Mouse (Mus musculus) CH12.LX (cell line): ENCODE measurements around the gene Sfxn2.

Experiments
- CTCF ChIP-seq, 2 experiments: IDR thresholded peaks in 1 of 2; conservative IDR thresholded peaks in 1 of 2; 2 replicates each; pipeline ENCODE4 v1.5.1; 2011 to 2012; ENCODE audit warnings: low read depth in 2 of 2, low read length in 2 of 2, improper control_type of control experiment in 1 of 2, inconsistent platforms in 1 of 2, mild to moderate bottlenecking in 1 of 2, moderate library complexity in 1 of 2
- EP300 ChIP-seq: IDR thresholded peaks from 2 replicates; pipeline ENCODE4 v1.6.1; 2011; ENCODE audit warnings: low read length, improper control_type of control experiment
- MAX ChIP-seq: IDR thresholded peaks from 2 replicates; pipeline ENCODE4 v1.6.1; 2011; ENCODE audit warnings: low read length, improper control_type of control experiment
- MEF2A ChIP-seq: IDR thresholded peaks from 2 replicates; pipeline ENCODE4 v1.6.1; 2014; ENCODE audit warnings: low read depth, mild to moderate bottlenecking, inconsistent platforms, low read length, improper control_type of control experiment, borderline replicate concordance
- MXI1 ChIP-seq: IDR thresholded peaks from 2 replicates; pipeline ENCODE4 v1.6.1; 2011; ENCODE audit warnings: mild to moderate bottlenecking, low read depth, low read length, improper control_type of control experiment
- NRF1 ChIP-seq: IDR thresholded peaks from 2 replicates; pipeline ENCODE4 v1.6.1; 2014; ENCODE audit warnings: low read depth, mild to moderate bottlenecking, inconsistent platforms, low read length, improper control_type of control experiment, moderate library complexity
- POLR2A ChIP-seq: IDR thresholded peaks from 2 replicates; pipeline ENCODE4 v1.6.1; 2011; ENCODE audit warnings: low read depth, mild to moderate bottlenecking, improper control_type of control experiment, low read length
- SMC3 ChIP-seq: IDR thresholded peaks from 2 replicates; pipeline ENCODE4 v1.6.1; 2011; ENCODE audit warnings: low read depth, low read length, improper control_type of control experiment

GRCm38 (mm10) chr19:46643236-46643635, 70.1 kb downstream of the Sfxn2 start:
- TF ChIP-seq CTCF (conservative IDR thresholded peaks at IDR 0.05 in 1 of 2, IDR thresholded peaks at IDR 0.05 in 1 of 2; ENCODE audit: low read depth in 2 of 2, low read length in 2 of 2), result no peak
- TF ChIP-seq MXI1, result no peak
- TF ChIP-seq EP300, result no peak
- no peak for TF ChIP-seq NRF1
- TF ChIP-seq SMC3, result no peak
- TF ChIP-seq POLR2A, result no peak
- no peak for TF ChIP-seq MAX
- no peak for TF ChIP-seq MEF2A
